Mouse (Mus musculus) liver, postnatal 0 days (tissue): ENCODE measurements around the gene Fcrl1.

Experiments
- CTCF ChIP-seq: sonication (generic); IDR thresholded peaks from 2 replicates; pipeline ENCODE4 v1.5.1; 2016; ENCODE audit warnings: antibody characterized with exemption, low read depth
- EP300 ChIP-seq: IDR thresholded peaks from 2 replicates; pipeline ENCODE4 v1.6.1; 2016; ENCODE audit warnings: antibody characterized with exemption, low read depth, mild to moderate bottlenecking

DNA sequence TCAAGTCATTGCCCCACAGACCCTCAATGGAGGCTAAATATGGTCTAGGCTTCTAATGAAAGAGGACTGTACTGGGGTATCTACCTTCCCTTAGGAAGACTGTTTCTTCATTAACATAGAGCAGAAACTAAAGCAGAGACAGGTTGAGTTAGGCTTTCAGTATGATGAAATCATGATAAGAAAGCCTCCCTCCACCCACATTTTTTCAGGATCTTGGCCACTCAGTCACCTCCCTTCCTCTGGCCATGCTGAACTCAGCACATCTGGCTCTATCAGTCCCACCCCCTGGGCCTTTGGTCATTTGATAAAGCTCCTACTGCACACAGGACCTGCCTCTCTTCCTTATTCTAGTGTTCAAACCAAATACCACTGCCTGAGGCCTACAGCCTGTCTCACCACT lies 18.6 kb upstream of the Fcrl1 start, which contains the start of gene Cd5l:
- TF ChIP-seq CTCF (no peak), EP300 (no peak)
